Mouse (Mus musculus): ENCODE results near the gene Gm21988. TPM values are rescaled to one million over a fixed set of nuclear protein-coding genes. Genes with fewer than 3 reads are reported as not detected.

The Gm21988 gene
- polyA plus RNA-seq, 1 experiment: 6.0 TPM

DNA sequence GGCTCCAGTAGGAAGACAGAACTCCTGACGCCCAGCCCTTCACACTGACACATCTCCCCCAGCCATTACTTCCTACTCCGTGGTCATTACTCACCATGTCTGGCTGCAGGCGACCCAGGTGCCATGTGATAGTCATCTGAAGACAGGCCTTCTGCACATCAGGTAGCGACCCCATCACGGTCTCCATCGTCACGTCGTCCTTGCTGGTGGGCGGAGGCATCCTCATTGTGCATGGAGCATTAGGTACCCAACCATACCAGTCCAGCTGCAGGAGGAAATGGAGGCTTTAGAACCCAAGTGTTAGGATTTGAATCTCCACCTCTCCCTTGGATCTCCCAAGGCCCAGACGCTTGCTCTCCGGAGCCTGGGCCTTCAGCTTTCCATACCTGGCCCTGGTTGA is 3.0 kb upstream of the Gm21988 start:
- Histone ChIP-seq H3K36me3 (ENCODE audit: control insufficient read depth) (peaks cover 4% of the 10 kb centered on the region), H3K9me3 (ENCODE audit: control insufficient read depth, low read length) (no peaks in the 10 kb centered on the region), H3K4me3 (replicated peaks) (no peak overlapping the region), H3K4me1 (ENCODE audit: control insufficient read depth) (peaks cover 29% of the 10 kb centered on the region), H3K27me3 (ENCODE audit: control insufficient read depth) (peaks cover 20% of the 10 kb centered on the region)
- TF ChIP-seq TAL1 (IDR thresholded peaks at IDR 0.05; ENCODE audit: low read length): no peak
- TF ChIP-seq GATA1 (IDR thresholded peaks at IDR 0.05; ENCODE audit: low read length): no peak

DNA sequence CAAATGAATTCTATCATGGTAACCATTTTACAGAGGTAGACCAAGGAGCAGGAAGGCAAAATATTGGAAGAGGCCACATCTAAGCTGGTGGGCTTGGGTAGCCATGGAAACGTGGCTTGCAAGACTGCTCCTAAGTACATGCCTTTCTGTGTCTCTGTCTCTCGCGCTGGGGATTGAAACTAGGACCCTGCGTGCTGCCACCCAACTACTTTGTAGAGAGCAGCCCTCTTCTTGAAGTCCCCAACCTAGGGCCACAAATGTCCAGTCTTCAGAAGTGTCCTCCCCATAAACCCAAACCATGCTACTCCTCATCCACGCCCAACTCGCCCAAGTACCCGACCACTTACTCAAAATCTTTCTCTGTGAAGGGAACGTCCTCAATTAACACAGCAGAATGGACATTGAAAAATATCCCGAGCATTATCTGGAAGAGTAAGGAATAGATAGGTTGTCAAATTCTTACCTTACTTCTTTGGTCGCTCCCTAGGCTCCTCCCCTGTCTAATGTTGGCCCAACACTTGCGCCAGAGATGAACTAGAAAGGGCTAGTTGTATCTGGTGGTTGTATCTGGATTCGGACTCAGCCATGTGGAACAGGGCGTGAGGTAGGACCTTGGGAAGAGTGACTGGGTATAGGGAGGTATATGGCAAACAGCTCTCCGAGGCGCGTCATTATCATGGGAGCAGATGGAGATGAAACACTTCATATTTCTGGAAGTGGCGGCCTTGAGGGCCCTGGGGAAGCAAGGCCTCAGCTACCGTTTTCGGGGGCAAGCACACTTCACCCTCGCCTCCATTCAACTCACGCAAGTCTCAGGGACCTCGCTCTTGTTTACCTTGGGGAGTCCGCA is 814 bp downstream of the Gm21988 start:
- H3K4me1 ChIP-seq (ENCODE audit: control insufficient read depth): peaks cover 65% of the 10 kb centered on the region
- peaks cover 34% of the 10 kb centered on the region for H3K36me3 ChIP-seq (ENCODE audit: control insufficient read depth)
- TF ChIP-seq GATA1 (IDR thresholded peaks at IDR 0.05; ENCODE audit: low read length) (no peak), TAL1 (IDR thresholded peaks at IDR 0.05; ENCODE audit: low read length) (no peak)
- peak overlapping the region; percentile 88 for H3K4me3 ChIP-seq (replicated peaks)
- H3K9me3 ChIP-seq (ENCODE audit: control insufficient read depth, low read length): no peaks in the 10 kb centered on the region
- no peaks in the 10 kb centered on the region; the same call in 1 of the 2 replicates for H3K27me3 ChIP-seq (ENCODE audit: control insufficient read depth)

DNA sequence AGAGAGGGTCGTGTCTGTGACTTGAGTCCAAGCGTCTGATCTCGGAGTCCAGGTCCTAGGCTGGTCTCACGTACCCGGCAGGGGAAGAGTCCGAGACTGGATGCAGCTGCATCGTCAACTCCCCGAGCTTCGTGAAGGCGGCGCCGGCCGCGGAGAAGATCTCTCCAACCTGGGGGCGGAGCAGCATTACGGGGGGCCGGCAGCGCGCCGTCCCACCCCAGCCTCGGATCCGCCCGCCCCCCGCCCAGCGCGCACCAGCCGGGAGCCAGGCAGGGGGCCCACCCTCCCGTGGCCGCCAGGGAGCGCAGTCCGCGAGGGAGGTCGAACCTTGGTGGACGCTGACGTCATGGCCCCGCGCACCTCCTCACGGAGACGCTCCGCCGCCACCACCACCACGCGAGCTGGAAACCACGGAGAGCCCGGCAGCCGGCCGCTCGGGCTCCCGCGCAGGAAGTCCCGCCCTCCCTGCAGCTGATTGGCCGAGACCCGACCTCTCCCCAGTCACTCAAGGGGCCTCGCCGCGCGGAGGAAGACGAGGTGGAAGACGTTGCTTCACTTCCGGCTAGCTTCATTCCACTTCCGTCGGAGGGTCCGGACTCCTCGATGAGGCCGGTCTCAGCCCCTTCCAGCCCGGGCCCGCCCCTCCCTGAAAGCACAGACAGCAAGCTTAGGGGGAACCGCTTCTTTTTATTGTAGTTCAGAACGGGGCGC is 2.0 kb downstream of the Gm21988 start, which contains the start of gene 0610010K14Rik:
TSS of gene 0610010K14Rik (minus strand) at position 458 of the 711 bp plus-strand sequence.
- peaks cover 34% of the 10 kb centered on the region for H3K36me3 ChIP-seq (ENCODE audit: control insufficient read depth)
- H3K9me3 ChIP-seq (ENCODE audit: control insufficient read depth, low read length): no peaks in the 10 kb centered on the region
- peak within 1 kb of the TSS; percentile 88 for H3K4me3 ChIP-seq (replicated peaks)
- H3K27me3 ChIP-seq (ENCODE audit: control insufficient read depth): no peaks in the 10 kb centered on the region; the same call in 1 of the 2 replicates
- TF ChIP-seq GATA1 (IDR thresholded peaks at IDR 0.05; ENCODE audit: low read length): no peak
- TF ChIP-seq TAL1 (IDR thresholded peaks at IDR 0.05; ENCODE audit: low read length): no peak
- H3K4me1 ChIP-seq (ENCODE audit: control insufficient read depth): peaks cover 69% of the 10 kb centered on the region

DNA sequence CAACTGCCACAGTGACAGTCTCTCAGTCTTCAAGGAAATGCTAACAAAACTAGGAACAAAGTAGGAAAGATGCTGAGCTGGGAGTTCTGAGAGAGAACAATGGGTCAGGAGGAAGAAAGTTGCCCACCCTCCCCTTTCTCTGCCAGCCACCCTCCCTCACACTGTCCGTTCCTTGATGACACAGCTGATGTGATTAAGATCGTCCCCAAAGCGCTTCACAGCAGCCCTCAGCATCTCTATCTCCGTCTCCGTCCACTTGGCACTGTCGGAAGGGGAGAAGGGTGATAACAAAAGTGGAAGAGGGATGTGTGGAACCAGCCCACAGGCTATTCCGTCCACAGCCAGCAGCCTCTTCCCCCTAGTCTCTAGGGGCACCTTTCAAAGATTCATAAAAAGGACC is 2.9 kb downstream of the Gm21988 start:
- H3K9me3 ChIP-seq (ENCODE audit: control insufficient read depth, low read length): no peaks in the 10 kb centered on the region
- H3K36me3 ChIP-seq (ENCODE audit: control insufficient read depth): peaks cover 34% of the 10 kb centered on the region
- H3K4me3 ChIP-seq (replicated peaks): peak overlapping the region; percentile 88
- no peak for TF ChIP-seq TAL1 (IDR thresholded peaks at IDR 0.05; ENCODE audit: low read length)
- peaks cover 74% of the 10 kb centered on the region for H3K4me1 ChIP-seq (ENCODE audit: control insufficient read depth)
- no peaks in the 10 kb centered on the region; the same call in 1 of the 2 replicates for H3K27me3 ChIP-seq (ENCODE audit: control insufficient read depth)

DNA sequence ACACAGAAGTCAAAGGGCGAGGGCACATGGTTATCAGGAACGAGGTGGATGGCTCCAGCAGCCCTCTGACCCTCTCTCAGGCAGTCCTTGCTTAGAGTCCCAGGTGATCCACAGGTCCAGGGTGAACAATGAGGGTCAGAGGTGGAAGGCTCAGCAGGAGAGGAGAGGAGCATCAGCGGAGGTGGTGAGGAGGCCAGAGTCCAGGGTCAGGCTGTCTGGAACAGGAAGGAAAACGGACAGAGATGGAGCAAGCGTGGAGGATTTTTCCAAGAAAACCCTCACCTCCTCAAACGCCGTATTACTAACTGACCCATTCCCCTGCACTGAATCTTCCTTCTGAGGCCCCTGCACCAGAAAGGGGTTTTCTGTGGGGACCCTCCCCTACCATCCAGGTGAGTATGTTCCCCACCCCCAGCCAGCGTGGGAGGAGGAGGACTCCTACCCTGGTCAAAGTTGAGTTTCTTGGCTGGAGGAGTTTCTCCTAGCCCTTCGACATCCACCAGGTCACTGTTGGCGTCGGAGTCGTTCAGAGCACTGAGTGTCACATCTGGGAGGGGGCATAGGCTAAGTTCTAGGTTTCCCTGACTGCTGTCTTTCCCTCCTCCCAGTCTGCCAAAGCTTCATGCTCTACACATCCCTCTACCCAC is 4.3 kb downstream of the Gm21988 start:
- H3K36me3 ChIP-seq (ENCODE audit: control insufficient read depth): peaks cover 34% of the 10 kb centered on the region
- peaks cover 71% of the 10 kb centered on the region for H3K4me1 ChIP-seq (ENCODE audit: control insufficient read depth)
- peaks cover 3% of the 10 kb centered on the region for H3K27me3 ChIP-seq (ENCODE audit: control insufficient read depth)
- H3K9me3 ChIP-seq (ENCODE audit: control insufficient read depth, low read length): no peaks in the 10 kb centered on the region
- no peak for TF ChIP-seq TAL1 (IDR thresholded peaks at IDR 0.05; ENCODE audit: low read length)
- TF ChIP-seq GATA1 (IDR thresholded peaks at IDR 0.05; ENCODE audit: low read length): no peak
- no peak overlapping the region for H3K4me3 ChIP-seq (replicated peaks)

DNA sequence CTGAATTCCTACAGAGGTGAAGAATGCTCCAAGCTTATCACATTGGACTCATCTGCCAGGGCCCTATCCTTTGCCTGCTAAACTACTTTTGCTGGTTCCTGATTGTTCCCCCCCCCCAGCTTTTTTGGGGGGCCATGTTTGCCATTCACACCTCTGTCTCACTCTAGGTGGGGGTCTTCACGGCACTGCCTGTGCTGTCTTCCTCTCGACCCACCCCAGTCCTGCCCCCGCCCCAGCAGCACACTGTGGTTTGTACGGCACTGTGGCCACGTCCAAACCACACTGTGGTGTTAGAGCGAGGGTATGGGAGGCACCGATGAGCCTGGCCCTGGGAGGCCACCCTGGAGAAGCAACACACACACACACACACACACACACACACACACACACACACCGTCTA is 5.1 kb downstream of the Gm21988 start:
- Histone ChIP-seq H3K36me3 (ENCODE audit: control insufficient read depth) (peaks cover 34% of the 10 kb centered on the region), H3K4me3 (replicated peaks) (no peak overlapping the region), H3K4me1 (ENCODE audit: control insufficient read depth) (peaks cover 74% of the 10 kb centered on the region), H3K27me3 (ENCODE audit: control insufficient read depth) (peaks cover 11% of the 10 kb centered on the region), H3K9me3 (ENCODE audit: control insufficient read depth, low read length) (no peaks in the 10 kb centered on the region)
- TF ChIP-seq GATA1 (IDR thresholded peaks at IDR 0.05; ENCODE audit: low read length) (no peak), TAL1 (IDR thresholded peaks at IDR 0.05; ENCODE audit: low read length) (no peak)

DNA sequence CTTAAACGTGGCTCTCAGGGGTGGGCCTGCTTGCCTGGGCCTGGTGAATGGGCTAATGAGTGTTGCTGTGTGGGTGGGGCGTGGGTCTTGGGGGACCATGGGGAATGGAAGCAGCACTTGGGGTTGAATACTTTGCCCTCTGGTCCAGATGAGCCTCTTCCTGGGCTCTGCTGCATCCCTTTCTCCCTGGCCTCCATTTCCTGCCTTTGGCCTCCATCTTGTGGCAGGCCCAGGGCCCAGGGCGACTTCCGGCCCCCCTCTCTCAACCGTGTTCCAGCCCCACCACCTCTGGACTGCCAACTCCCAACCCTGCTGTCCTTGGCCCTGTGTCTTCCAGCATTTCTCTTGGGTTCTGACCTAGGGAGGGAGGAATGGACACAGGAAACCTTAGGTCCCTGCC is 5.6 kb downstream of the Gm21988 start:
- H3K9me3 ChIP-seq (ENCODE audit: control insufficient read depth, low read length): no peaks in the 10 kb centered on the region
- TF ChIP-seq TAL1 (IDR thresholded peaks at IDR 0.05; ENCODE audit: low read length) (no peak), GATA1 (IDR thresholded peaks at IDR 0.05; ENCODE audit: low read length) (no peak)
- peaks cover 16% of the 10 kb centered on the region for H3K27me3 ChIP-seq (ENCODE audit: control insufficient read depth)
- H3K4me1 ChIP-seq (ENCODE audit: control insufficient read depth): peaks cover 75% of the 10 kb centered on the region
- peaks cover 34% of the 10 kb centered on the region for H3K36me3 ChIP-seq (ENCODE audit: control insufficient read depth)
- no peak overlapping the region for H3K4me3 ChIP-seq (replicated peaks)

DNA sequence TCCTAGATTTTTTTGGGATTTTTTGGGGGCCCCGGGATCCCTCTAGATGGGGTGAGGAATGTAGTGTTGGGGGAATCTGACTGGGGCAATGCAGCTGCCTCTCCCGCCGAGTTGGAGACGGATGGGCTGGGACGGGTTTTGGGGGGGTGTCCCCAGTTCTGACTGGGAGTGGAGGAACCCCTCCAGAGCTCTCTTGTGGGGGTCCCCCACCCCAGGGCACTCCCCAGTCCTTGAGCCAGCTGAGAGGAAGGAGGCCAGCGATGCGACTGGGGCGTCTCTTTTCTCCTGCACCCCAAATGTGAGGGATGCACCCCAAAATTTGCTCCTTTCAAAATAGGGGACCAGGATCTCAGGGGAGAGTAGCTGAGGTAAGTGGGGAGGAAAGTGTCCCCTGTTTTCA is 6.6 kb downstream of the Gm21988 start:
- Histone ChIP-seq H3K36me3 (ENCODE audit: control insufficient read depth) (peaks cover 32% of the 10 kb centered on the region), H3K27me3 (ENCODE audit: control insufficient read depth) (peaks cover 25% of the 10 kb centered on the region), H3K9me3 (ENCODE audit: control insufficient read depth, low read length) (no peaks in the 10 kb centered on the region), H3K4me3 (replicated peaks) (no peak overlapping the region), H3K4me1 (ENCODE audit: control insufficient read depth) (peaks cover 75% of the 10 kb centered on the region)
- TF ChIP-seq GATA1 (IDR thresholded peaks at IDR 0.05; ENCODE audit: low read length) (no peak), TAL1 (IDR thresholded peaks at IDR 0.05; ENCODE audit: low read length) (no peak)

DNA sequence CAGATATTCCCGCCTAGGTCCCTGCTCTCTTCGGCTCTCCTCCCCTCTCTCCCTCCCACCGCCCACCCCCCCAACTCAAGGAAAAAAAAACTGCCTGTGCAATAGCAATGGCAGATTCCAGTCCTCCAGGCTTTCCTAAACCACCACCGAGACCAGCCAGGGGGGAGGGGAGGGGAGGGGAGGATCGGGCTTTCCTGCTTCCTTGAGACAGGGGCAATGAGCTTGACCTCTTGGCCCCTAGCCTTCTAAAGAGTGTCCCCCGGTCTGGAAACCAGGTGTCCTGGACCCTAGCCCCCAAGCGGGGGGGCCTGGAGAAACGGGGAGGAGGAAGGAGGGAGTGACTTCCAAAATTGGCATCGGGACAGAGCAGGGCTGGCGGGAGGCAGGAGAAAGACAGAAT is 7.1 kb downstream of the Gm21988 start:
- Histone ChIP-seq H3K27me3 (ENCODE audit: control insufficient read depth) (peaks cover 25% of the 10 kb centered on the region), H3K4me3 (replicated peaks) (peak overlapping the region; percentile 14), H3K9me3 (ENCODE audit: control insufficient read depth, low read length) (no peaks in the 10 kb centered on the region), H3K36me3 (ENCODE audit: control insufficient read depth) (peaks cover 30% of the 10 kb centered on the region), H3K4me1 (ENCODE audit: control insufficient read depth) (peaks cover 80% of the 10 kb centered on the region)
- TF ChIP-seq TAL1 (IDR thresholded peaks at IDR 0.05; ENCODE audit: low read length) (no peak), GATA1 (IDR thresholded peaks at IDR 0.05; ENCODE audit: low read length) (no peak)
